Mouse (Mus musculus) small intestine, adult 2 months (tissue): Measurements from ENCODE around the gene Sh3gl2.

Experiments used
- CTCF ChIP-seq: fragments of 200-500 bp; IDR thresholded peaks from 2 replicates; pipeline ENCODE4 v1.5.1; 2012; ENCODE audit warnings: low read depth, mild to moderate bottlenecking, control low read depth, inconsistent platforms, low read length, moderate library complexity, mixed read lengths; ENCODE audit not compliant: insufficient replicate concordance, insufficient read length; ENCODE audit errors: extremely low read depth
- POLR2A ChIP-seq: fragments of 200-500 bp; IDR thresholded peaks from 2 replicates; pipeline ENCODE4 v1.6.1; 2012; ENCODE audit warnings: low read depth, mild to moderate bottlenecking, control low read depth, inconsistent platforms, low read length, moderate library complexity

DNA sequence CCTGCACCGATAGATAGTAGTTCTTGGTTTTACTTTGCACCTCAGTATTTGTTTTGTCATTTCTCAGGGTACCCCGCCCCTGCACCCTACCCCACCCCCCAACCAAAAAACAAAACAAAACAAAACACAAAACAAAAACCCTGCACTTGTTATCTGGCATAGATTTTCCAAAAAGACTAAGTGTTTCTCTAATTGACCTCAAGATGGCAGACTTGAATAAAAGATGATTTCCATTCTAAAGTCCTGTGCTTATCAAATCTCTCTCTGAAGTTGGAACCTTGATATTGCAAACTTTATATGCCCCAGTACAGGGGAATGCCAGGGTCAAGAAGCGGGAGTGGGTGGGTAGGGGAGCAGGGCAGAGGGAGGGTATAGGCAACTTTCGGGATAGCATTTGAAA lies 43.8 kb upstream of the Sh3gl2 start:
- no peak for TF ChIP-seq POLR2A
- TF ChIP-seq CTCF, result no peak; the same call in 1 of the 2 replicates
